Mouse (Mus musculus) heart, adult 2 months (tissue): ENCODE measurements around the gene Vwa2.

Source experiments
- CTCF ChIP-seq: fragments of 200-600 bp; IDR thresholded peaks from 2 replicates; pipeline ENCODE4 v1.8.1; 2022; ENCODE audit warnings: antibody characterized with exemption, mild to moderate bottlenecking, moderate library complexity
- POLR2A ChIP-seq: fragments of 200-500 bp; IDR thresholded peaks from 2 replicates; pipeline ENCODE4 v1.6.1; 2011; ENCODE audit warnings: mild to moderate bottlenecking, low read depth, low read length, control low read depth; ENCODE audit not compliant: insufficient read depth

DNA sequence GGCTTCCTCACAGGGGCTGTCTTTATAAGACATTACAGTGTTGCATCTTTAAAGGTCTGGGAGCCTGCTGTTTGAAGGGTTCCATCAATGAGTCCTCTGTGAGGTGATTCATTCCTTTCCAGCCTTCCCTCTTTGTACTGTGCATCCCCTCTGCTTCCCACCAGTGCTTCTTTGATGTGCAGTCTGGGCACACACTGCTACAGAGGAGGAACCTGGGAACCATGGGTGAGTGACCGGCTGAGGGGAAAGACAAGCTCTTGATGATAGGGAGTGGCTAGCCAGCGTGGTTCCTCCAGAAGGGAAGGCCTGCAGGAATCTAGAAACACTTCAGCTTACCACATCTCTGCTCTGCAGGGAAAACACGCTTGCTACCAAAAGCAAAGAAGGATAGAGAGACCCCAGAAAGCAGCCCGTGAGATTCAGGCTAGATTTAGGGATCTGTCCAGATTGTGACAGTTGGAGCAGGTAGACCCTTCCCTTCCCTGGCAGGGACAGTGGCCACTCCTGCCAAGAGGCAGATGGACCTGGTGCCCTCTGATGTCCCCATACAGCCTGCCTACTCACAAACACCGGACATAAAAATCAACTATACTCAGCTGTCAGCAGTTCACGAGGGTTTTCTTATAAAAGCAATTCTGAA lies 74.0 kb downstream of the Vwa2 start:
- TF ChIP-seq CTCF (no peak), POLR2A (no peak)
